Mouse (Mus musculus): Measurements from ENCODE around the gene Lcor. TPM values are rescaled to one million over a fixed set of nuclear protein-coding genes. Genes with fewer than 3 reads are reported as not detected.

The Lcor gene
- polyA plus RNA-seq, 1 experiment, result 15.6 TPM

GRCm38 (mm10) chr19:41558891-41559486, 76.6 kb downstream of the Lcor start:
- no peak for TF ChIP-seq POLR2A (IDR thresholded peaks at IDR 0.05; ENCODE audit: insufficient read depth, low read length)
- TF ChIP-seq CTCF (IDR thresholded peaks at IDR 0.05; ENCODE audit: low read depth, low read length), result no peak
- no peak for TF ChIP-seq EP300 (IDR thresholded peaks at IDR 0.05; ENCODE audit: insufficient read depth, low read depth, low read length)
- H3K4me3 ChIP-seq (ENCODE audit: low read depth, low read length), result no peak overlapping the region
- H3K27me3 ChIP-seq (ENCODE audit: control insufficient read depth, insufficient read depth, low read length, poor library complexity, severe bottlenecking), result no peaks in the 10 kb centered on the region
- H3K27ac ChIP-seq (ENCODE audit: insufficient read depth, low read length), result no peak overlapping the region
- H3K9ac ChIP-seq (ENCODE audit: low read depth, poor library complexity, severe bottlenecking), result no peak overlapping the region
- no peaks in the 10 kb centered on the region for H3K9me3 ChIP-seq (replicated peaks; ENCODE audit: control insufficient read depth, insufficient read depth, low read length, poor library complexity, severe bottlenecking)
- H3K4me1 ChIP-seq (ENCODE audit: control insufficient read depth, insufficient read depth, low read length), result no peaks in the 10 kb centered on the region
- peaks cover 13% of the 10 kb centered on the region; the same call in 1 of the 2 replicates for H3K36me3 ChIP-seq (ENCODE audit: control insufficient read depth, insufficient read depth, low read length, poor library complexity, severe bottlenecking)

- Histone ChIP-seq H3K27ac (ENCODE audit: insufficient read depth, low read length) (no peak overlapping the region), H3K36me3 (ENCODE audit: control insufficient read depth, insufficient read depth, low read length, poor library complexity, severe bottlenecking) (peaks cover 11% of the 10 kb centered on the region; the same call in 1 of the 2 replicates), H3K9me3 (replicated peaks; ENCODE audit: control insufficient read depth, insufficient read depth, low read length, poor library complexity, severe bottlenecking) (no peaks in the 10 kb centered on the region), H3K4me3 (ENCODE audit: low read depth, low read length) (no peak overlapping the region), H3K4me1 (ENCODE audit: control insufficient read depth, insufficient read depth, low read length) (no peaks in the 10 kb centered on the region), H3K9ac (ENCODE audit: low read depth, poor library complexity, severe bottlenecking) (no peak overlapping the region), H3K27me3 (ENCODE audit: control insufficient read depth, insufficient read depth, low read length, poor library complexity, severe bottlenecking) (no peaks in the 10 kb centered on the region)
- TF ChIP-seq POLR2A (IDR thresholded peaks at IDR 0.05; ENCODE audit: insufficient read depth, low read length), result no peak
- no peak for TF ChIP-seq CTCF (IDR thresholded peaks at IDR 0.05; ENCODE audit: low read depth, low read length)
- TF ChIP-seq EP300 (IDR thresholded peaks at IDR 0.05; ENCODE audit: insufficient read depth, low read depth, low read length), result no peak
These were observed 78.4 kb downstream of the Lcor start for GRCm38 (mm10) chr19:41560856-41561255.

- no peaks in the 10 kb centered on the region for H3K36me3 ChIP-seq (ENCODE audit: control insufficient read depth, insufficient read depth, low read length, poor library complexity, severe bottlenecking)
- no peaks in the 10 kb centered on the region for H3K9me3 ChIP-seq (replicated peaks; ENCODE audit: control insufficient read depth, insufficient read depth, low read length, poor library complexity, severe bottlenecking)
- TF ChIP-seq EP300 (IDR thresholded peaks at IDR 0.05; ENCODE audit: insufficient read depth, low read depth, low read length) (no peak), POLR2A (IDR thresholded peaks at IDR 0.05; ENCODE audit: insufficient read depth, low read length) (no peak), CTCF (IDR thresholded peaks at IDR 0.05; ENCODE audit: low read depth, low read length) (no peak)
These were observed 86.4 kb downstream of the Lcor start for GRCm38 (mm10) chr19:41568791-41569190.

GRCm38 (mm10) chr19:41573700-41574099, 91.3 kb downstream of the Lcor start:
- H3K4me3 ChIP-seq (ENCODE audit: low read depth, low read length), result no peak overlapping the region
- TF ChIP-seq CTCF (IDR thresholded peaks at IDR 0.05; ENCODE audit: low read depth, low read length) (no peak), EP300 (IDR thresholded peaks at IDR 0.05; ENCODE audit: insufficient read depth, low read depth, low read length) (no peak), POLR2A (IDR thresholded peaks at IDR 0.05; ENCODE audit: insufficient read depth, low read length) (no peak)
- no peak overlapping the region for H3K9ac ChIP-seq (ENCODE audit: low read depth, poor library complexity, severe bottlenecking)
- no peak overlapping the region for H3K27ac ChIP-seq (ENCODE audit: insufficient read depth, low read length)
- no peaks in the 10 kb centered on the region for H3K4me1 ChIP-seq (ENCODE audit: control insufficient read depth, insufficient read depth, low read length)
- no peaks in the 10 kb centered on the region for H3K9me3 ChIP-seq (replicated peaks; ENCODE audit: control insufficient read depth, insufficient read depth, low read length, poor library complexity, severe bottlenecking)
- H3K27me3 ChIP-seq (ENCODE audit: control insufficient read depth, insufficient read depth, low read length, poor library complexity, severe bottlenecking), result no peaks in the 10 kb centered on the region
- no peaks in the 10 kb centered on the region for H3K36me3 ChIP-seq (ENCODE audit: control insufficient read depth, insufficient read depth, low read length, poor library complexity, severe bottlenecking)

More at GRCm38 (mm10) chr19:41568791-41569190, 86.4 kb downstream of the Lcor start:
- Histone ChIP-seq H3K4me1 (ENCODE audit: control insufficient read depth, insufficient read depth, low read length) (no peaks in the 10 kb centered on the region), H3K27ac (ENCODE audit: insufficient read depth, low read length) (no peak overlapping the region), H3K4me3 (ENCODE audit: low read depth, low read length) (no peak overlapping the region), H3K9ac (ENCODE audit: low read depth, poor library complexity, severe bottlenecking) (no peak overlapping the region), H3K27me3 (ENCODE audit: control insufficient read depth, insufficient read depth, low read length, poor library complexity, severe bottlenecking) (no peaks in the 10 kb centered on the region)

GRCm38 (mm10) chr19:41577576-41577975, 95.1 kb downstream of the Lcor start:
- TF ChIP-seq CTCF (IDR thresholded peaks at IDR 0.05; ENCODE audit: low read depth, low read length) (no peak), POLR2A (IDR thresholded peaks at IDR 0.05; ENCODE audit: insufficient read depth, low read length) (no peak), EP300 (IDR thresholded peaks at IDR 0.05; ENCODE audit: insufficient read depth, low read depth, low read length) (no peak)
- peaks cover 8% of the 10 kb centered on the region; the same call in 1 of the 2 replicates for H3K36me3 ChIP-seq (ENCODE audit: control insufficient read depth, insufficient read depth, low read length, poor library complexity, severe bottlenecking)
- no peak overlapping the region for H3K27ac ChIP-seq (ENCODE audit: insufficient read depth, low read length)
- H3K4me3 ChIP-seq (ENCODE audit: low read depth, low read length), result no peak overlapping the region
- H3K27me3 ChIP-seq (ENCODE audit: control insufficient read depth, insufficient read depth, low read length, poor library complexity, severe bottlenecking), result no peaks in the 10 kb centered on the region
- no peaks in the 10 kb centered on the region for H3K4me1 ChIP-seq (ENCODE audit: control insufficient read depth, insufficient read depth, low read length)
- H3K9ac ChIP-seq (ENCODE audit: low read depth, poor library complexity, severe bottlenecking), result no peak overlapping the region
- H3K9me3 ChIP-seq (replicated peaks; ENCODE audit: control insufficient read depth, insufficient read depth, low read length, poor library complexity, severe bottlenecking), result no peaks in the 10 kb centered on the region

GRCm38 (mm10) chr19:41579311-41579920, 97.0 kb downstream of the Lcor start:
- peaks cover 11% of the 10 kb centered on the region; the same call in 1 of the 2 replicates for H3K36me3 ChIP-seq (ENCODE audit: control insufficient read depth, insufficient read depth, low read length, poor library complexity, severe bottlenecking)
- H3K9me3 ChIP-seq (replicated peaks; ENCODE audit: control insufficient read depth, insufficient read depth, low read length, poor library complexity, severe bottlenecking), result no peaks in the 10 kb centered on the region
- no peak overlapping the region for H3K27ac ChIP-seq (ENCODE audit: insufficient read depth, low read length)
- no peaks in the 10 kb centered on the region for H3K4me1 ChIP-seq (ENCODE audit: control insufficient read depth, insufficient read depth, low read length)
- H3K27me3 ChIP-seq (ENCODE audit: control insufficient read depth, insufficient read depth, low read length, poor library complexity, severe bottlenecking), result no peaks in the 10 kb centered on the region
- no peak overlapping the region for H3K9ac ChIP-seq (ENCODE audit: low read depth, poor library complexity, severe bottlenecking)
- H3K4me3 ChIP-seq (ENCODE audit: low read depth, low read length), result no peak overlapping the region
- TF ChIP-seq EP300 (IDR thresholded peaks at IDR 0.05; ENCODE audit: insufficient read depth, low read depth, low read length) (no peak), CTCF (IDR thresholded peaks at IDR 0.05; ENCODE audit: low read depth, low read length) (no peak), POLR2A (IDR thresholded peaks at IDR 0.05; ENCODE audit: insufficient read depth, low read length) (no peak)

All from ES-Bruce4 (cell line).